Mouse (Mus musculus) cerebellum, adult (tissue): Measurements from ENCODE around the gene Tjp3.
A peak's percentile ranks its signal among the peaks of the same experiment; 100 is the strongest.
"Not testable (repeated sequence)": the region's sequence is repeated elsewhere in the genome, so short reads cannot be mapped to it uniquely, and the experiment has no call there.

Experiments
- ATAC-seq: cut with Nextera tagmentation; 2 replicates; pipeline ENCODE4 v1.9.2; 2017; ENCODE audit warnings: mild to moderate bottlenecking, moderate library complexity, mixed read lengths; ENCODE audit not compliant: insufficient number of reproducible peaks, low FRiP score, low TSS enrichment

The Tjp3 gene

DNA sequence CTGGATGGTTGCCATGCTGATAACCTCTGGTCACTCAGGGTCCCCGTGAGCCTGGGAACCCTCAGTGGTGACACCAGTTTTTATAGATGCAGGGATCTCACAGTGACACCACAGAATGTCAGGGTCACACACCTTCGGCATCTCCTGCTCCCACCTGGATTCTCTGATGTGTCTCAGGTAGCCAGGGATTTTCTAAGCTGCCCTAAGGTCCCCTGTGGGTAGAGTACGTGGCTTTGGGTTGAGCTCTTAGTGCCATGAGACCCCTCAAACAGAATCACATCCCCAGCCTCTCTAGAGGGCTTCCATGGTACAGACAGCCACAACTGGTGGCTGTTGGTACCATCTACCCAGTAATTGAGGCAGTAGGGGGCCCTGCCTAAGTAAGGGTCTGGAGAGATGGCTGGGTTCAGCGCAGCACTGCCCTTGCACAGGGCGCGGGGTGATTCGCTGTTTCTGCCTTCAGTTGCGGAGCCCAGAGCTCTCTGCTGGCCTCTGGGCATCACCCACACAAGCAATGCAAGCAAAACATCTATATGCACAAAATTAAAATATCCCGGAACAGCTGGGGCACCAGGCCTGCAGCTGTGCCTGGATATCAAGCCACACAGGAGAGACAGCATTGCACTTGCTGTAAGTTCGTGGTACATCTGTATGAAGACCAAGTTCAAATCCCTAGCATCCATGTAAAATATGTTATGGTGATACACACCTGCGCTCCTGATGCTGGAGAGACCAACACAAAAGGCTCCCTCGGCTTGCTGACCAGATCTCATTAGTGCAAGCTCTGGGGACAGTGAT, 54.7 kb downstream of the Tjp3 start:
- ATAC-seq = no peak

DNA sequence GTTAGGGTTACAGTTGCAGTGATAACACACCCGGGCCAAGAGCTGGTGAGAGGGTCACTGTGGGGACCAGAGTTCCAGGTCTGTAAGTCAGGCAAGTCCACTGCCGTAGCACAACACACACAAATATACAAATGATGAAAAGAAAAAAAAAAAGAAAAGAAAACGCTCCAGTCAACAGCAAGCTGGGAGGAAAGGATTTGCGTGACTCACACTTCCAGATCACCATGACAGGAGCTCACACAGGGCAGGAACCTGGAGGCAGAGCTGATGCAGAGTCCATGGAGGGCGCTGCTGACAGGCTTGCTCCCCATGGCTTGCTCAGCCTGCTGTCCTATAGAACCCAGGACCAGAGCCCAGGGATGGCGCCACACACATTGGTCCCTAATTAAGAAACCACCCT, 57.2 kb downstream of the Tjp3 start:
- ATAC-seq = no peak

DNA sequence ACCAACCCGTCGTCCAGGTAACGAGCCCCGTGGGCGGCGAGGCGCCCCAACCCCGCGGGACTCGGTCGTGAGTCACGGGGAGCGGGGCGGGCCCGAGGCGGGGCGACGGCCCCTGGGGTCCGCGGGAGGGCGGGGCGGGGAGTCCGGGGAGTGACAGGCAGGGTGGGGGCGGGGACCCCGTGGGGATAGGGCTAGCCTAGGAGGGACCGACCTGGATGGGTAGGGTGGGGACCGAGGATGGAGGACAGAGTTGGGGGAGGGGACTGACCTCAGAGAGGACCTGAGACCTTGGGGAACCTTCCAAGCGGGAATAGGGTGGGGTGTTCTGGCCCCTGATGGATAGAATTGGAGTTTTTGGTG, 58.2 kb downstream of the Tjp3 start:
- no peak for ATAC-seq

DNA sequence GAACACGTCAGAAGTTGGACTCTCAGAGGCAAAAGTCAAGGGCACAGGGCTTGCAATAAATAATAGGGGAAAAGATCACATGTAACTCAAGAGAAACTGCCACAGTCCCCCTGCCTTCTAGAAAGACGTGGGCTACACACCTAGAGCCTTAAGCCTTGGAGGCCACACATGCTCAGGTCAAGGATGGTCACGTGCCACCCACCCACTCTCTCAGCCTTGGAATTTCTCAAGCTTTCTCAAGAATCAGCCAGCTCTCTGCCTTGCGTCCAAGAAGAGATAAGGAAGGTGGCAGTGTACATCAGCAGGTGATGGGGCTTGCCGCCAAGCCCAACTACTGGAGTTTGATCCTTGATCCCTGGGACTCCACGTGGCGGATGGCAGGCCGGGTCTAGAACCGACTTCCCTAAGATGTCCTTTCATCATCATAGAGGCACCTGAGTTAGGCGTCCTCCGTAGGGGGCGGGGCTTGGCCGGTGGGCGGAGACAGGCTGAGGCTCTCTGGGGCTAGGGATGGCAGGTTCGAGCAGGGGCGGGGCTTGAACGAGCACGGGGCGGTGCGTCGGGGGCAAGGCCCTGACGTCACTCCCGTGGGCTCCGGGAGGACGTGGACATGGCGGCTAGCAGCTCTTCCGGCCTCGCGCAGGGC, 58.7 kb downstream of the Tjp3 start, which contains the start of gene Zfr2:
Gene Zfr2, plus strand, starts transcription at position 576 of the 646 bp plus-strand sequence.
- ATAC-seq = peak; percentile 74

DNA sequence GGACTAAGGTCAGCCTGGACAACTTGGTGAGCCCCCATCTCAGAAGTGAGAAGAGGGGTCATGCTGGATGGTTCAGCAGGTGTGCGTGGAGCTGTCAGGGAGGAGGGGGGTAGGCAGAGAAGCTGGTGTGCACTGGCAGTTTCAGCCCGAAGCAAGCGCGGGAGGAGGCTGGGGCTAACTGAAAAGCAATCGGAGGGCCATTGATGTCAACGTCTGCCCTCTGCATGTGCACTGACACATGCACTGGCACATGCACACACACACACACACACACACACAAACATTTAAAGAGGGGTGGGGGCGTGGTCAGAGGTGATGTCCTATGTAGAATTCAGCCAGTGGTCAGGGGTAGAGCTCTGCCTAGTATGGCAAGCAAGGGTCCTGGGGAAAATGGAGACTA, 59.9 kb downstream of the Tjp3 start:
- no peak for ATAC-seq

DNA sequence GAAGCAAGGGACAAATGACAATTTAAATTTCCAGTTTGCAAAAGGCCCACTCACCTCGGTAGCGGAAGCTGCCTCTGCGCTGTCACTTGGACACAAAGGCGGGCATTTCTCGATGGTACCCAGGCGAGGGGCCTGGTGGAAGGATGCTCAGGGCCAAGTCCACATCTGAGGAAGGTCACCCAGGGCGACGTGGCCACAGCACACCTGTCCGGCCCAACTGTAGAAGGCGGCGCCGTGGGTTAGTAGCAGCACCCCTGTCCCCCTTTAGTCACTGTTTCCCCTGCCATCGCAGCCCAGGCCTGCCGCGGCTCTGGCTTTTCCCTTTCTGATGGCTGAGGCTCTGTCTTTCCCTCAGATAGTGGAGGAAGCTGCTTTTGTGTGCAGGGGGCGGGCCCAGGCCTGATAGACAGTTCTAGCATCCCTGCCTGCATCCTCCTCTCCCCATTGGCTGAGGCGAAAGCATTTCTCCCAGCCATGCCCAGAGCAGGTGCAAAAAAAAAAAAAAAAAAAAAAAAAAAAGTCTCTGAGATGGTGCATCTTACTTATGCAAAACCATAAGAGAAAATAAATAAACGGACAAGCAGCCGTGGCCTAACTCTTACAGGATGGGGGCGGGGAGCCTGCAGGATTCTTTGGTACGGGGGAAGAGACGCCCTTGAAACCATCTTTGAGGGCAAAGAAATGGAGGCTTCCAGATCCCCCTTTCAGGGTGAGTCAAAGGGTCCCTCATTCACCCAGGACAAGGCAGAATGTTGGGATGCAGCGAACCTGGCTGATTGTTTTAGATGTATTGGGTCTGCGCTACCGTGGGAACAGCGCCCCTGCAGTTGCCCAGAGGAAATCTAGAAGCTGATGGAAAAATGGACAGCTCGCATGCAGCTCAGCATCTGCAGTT, 60.7 kb downstream of the Tjp3 start, which contains the start of gene Atcay:
Gene Atcay, minus strand, starts transcription at position 396 of the 895 bp plus-strand sequence.
- peak; percentile 83 for ATAC-seq

DNA sequence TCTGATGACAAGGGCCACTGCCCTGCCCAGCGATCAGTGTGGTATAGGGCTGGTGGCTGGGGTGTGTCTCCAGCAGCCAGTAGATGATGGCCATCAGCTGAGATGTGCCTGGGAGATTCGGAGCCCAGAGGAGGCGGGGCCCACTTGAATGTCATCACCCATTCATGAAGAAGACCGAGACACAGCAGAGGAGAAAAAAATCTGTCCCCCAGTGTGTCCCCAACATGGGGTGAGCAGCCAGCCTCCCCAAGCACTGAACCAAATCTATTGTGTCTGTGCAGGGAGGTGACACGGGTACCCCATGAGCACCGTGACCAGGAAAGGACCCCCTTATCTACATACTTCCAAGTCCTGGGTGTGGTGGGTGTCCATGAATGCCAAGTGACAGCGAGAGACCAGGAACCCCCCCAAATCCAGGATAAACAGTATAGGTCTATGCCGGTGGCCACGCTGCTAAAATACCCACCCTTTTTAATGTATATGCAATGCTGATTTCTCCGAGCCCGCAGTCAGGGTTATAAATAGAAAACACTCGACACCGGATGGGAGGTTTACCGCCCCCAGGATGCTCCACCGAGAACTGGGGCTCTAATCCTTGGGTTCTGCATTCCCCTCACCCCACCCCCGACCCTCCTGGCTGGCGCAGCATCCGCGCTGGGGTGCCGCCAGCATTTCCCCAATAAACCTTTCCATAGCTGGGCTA, 61.5 kb downstream of the Tjp3 start:
- no peak for ATAC-seq

DNA sequence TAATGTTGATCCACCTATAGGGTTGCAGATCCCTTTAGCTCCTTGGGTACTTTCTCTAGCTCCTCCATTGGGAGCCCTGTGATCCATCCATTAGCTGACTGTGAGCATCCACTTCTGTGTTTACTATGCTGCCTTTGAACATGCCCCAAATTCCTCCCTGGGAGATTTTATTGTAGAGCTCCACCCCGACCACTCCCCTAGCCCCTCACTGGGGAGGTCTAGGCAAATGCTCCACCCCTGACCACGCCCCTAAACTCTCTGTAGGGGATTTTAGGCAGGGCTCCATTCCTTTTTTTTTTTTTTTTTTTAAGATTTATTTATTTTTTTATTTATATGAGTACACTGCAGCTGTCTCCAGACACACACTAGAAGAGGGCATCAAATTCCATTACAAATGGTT, 67.7 kb downstream of the Tjp3 start:
- not testable (repeated sequence) for ATAC-seq
